Mouse (Mus musculus) cortical plate, adult 2 months (tissue): ENCODE data around the gene Tmem260. TPM values are rescaled to one million over a fixed set of nuclear protein-coding genes. Genes with fewer than 3 reads are reported as not detected.
A peak's percentile ranks its signal among the peaks of the same experiment; 100 is the strongest.

ENCODE experiments used
- H3K27ac ChIP-seq: fragments of 200-500 bp; 2 replicates; pipeline ENCODE4 v1.5.1; 2012; ENCODE audit warnings: low read length, control low read depth, inconsistent platforms; ENCODE audit not compliant: insufficient read depth
- H3K4me1 ChIP-seq: fragments of 200-500 bp; 2 replicates; pipeline ENCODE4 v1.6.1; 2011; ENCODE audit warnings: low read length; ENCODE audit not compliant: control insufficient read depth, insufficient read depth
- H3K4me3 ChIP-seq: fragments of 200-500 bp; 2 replicates; pipeline ENCODE4 v1.5.1; 2011; ENCODE audit warnings: mild to moderate bottlenecking, low read length, control low read depth; ENCODE audit not compliant: insufficient read depth
- CTCF ChIP-seq: fragments of 200-500 bp; IDR thresholded peaks from 2 replicates; pipeline ENCODE4 v1.5.1; 2011; ENCODE audit warnings: mild to moderate bottlenecking, control low read depth, low read length; ENCODE audit not compliant: insufficient read depth; ENCODE audit errors: extremely low read depth
- POLR2A ChIP-seq: fragments of 200-500 bp; IDR thresholded peaks from 2 replicates; pipeline ENCODE4 v1.6.1; 2011; ENCODE audit warnings: mild to moderate bottlenecking, low read length, control low read depth; ENCODE audit not compliant: insufficient read depth; ENCODE audit errors: extremely low read depth
- polyA plus RNA-seq: library from polyadenylated mRNA; depleted of rRNA; stranded (reverse); fragments of >200 nt; gene quantifications from 2 replicates; pipeline ENCODE4 v1.2.3, GENCODE M21; 2012; rRNA removed

Tmem260 gene
- polyA plus RNA-seq: 18.2 and 20.1 TPM in 2 replicates

- Histone ChIP-seq H3K4me1 (peaks cover 3% of the 10 kb centered on the region; the same call in 1 of the 2 replicates), H3K27ac (peak within 1 kb of the TSS; percentile 93), H3K4me3 (peak within 1 kb of the TSS; percentile 66)
- TF ChIP-seq CTCF (peak; percentile 84), POLR2A (no peak; the same call in 1 of the 2 replicates)
Measured at GRCm38 (mm10) chr14:48445984-48446683, at the start of gene Tmem260. Gene Tmem260, plus strand, starts transcription at chr14:48446124.

GRCm38 (mm10) chr14:48406086-48406485, 39.8 kb upstream of the Tmem260 start:
- no peak overlapping the region for H3K4me3 ChIP-seq
- TF ChIP-seq CTCF (no peak), POLR2A (no peak)
- no peak overlapping the region for H3K27ac ChIP-seq
- no peaks in the 10 kb centered on the region for H3K4me1 ChIP-seq

GRCm38 (mm10) chr14:48417064-48417463, 28.9 kb upstream of the Tmem260 start:
- Histone ChIP-seq H3K27ac (no peak overlapping the region), H3K4me1 (no peaks in the 10 kb centered on the region; the same call in 1 of the 2 replicates), H3K4me3 (no peak overlapping the region)
- TF ChIP-seq POLR2A: no peak
- no peak for TF ChIP-seq CTCF

- Histone ChIP-seq H3K27ac (no peak overlapping the region), H3K4me3 (no peak overlapping the region), H3K4me1 (peaks cover 1% of the 10 kb centered on the region)
- TF ChIP-seq POLR2A: no peak
- TF ChIP-seq CTCF: no peak
Measured at GRCm38 (mm10) chr14:48418264-48418663, 27.7 kb upstream of the Tmem260 start.

GRCm38 (mm10) chr14:48418672-48419071, 27.3 kb upstream of the Tmem260 start:
- Histone ChIP-seq H3K4me3 (no peak overlapping the region), H3K4me1 (peaks cover 1% of the 10 kb centered on the region), H3K27ac (no peak overlapping the region)
- no peak for TF ChIP-seq CTCF
- TF ChIP-seq POLR2A: no peak

- TF ChIP-seq CTCF (no peak), POLR2A (no peak)
- H3K4me3 ChIP-seq: no peak overlapping the region
- H3K27ac ChIP-seq: no peak overlapping the region
- peaks cover 1% of the 10 kb centered on the region for H3K4me1 ChIP-seq
Measured at GRCm38 (mm10) chr14:48421476-48421875, 24.4 kb upstream of the Tmem260 start.

- H3K4me1 ChIP-seq: peaks cover 1% of the 10 kb centered on the region
- no peak for TF ChIP-seq CTCF
- TF ChIP-seq POLR2A: no peak
- H3K27ac ChIP-seq: peak overlapping the region; percentile 24; the same call in 1 of the 2 replicates
- no peak overlapping the region for H3K4me3 ChIP-seq
Measured at GRCm38 (mm10) chr14:48421996-48422395, 23.9 kb upstream of the Tmem260 start.

- H3K4me3 ChIP-seq: no peak overlapping the region
- TF ChIP-seq POLR2A (no peak), CTCF (no peak)
- peaks cover 1% of the 10 kb centered on the region for H3K4me1 ChIP-seq
- no peak overlapping the region for H3K27ac ChIP-seq
Measured at GRCm38 (mm10) chr14:48422436-48422835, 23.5 kb upstream of the Tmem260 start.

GRCm38 (mm10) chr14:48422901-48423300, 23.0 kb upstream of the Tmem260 start:
- no peak for TF ChIP-seq CTCF
- no peak for TF ChIP-seq POLR2A
- Histone ChIP-seq H3K4me3 (no peak overlapping the region), H3K27ac (no peak overlapping the region; the same call in 1 of the 2 replicates), H3K4me1 (peaks cover 1% of the 10 kb centered on the region)

- H3K27ac ChIP-seq: no peak overlapping the region
- no peak overlapping the region for H3K4me3 ChIP-seq
- no peaks in the 10 kb centered on the region for H3K4me1 ChIP-seq
- no peak for TF ChIP-seq POLR2A
- TF ChIP-seq CTCF: no peak
Measured at GRCm38 (mm10) chr14:48431978-48432377, 13.9 kb upstream of the Tmem260 start.
